Mouse (Mus musculus): ENCODE results near the gene Ablim2.

DNA sequence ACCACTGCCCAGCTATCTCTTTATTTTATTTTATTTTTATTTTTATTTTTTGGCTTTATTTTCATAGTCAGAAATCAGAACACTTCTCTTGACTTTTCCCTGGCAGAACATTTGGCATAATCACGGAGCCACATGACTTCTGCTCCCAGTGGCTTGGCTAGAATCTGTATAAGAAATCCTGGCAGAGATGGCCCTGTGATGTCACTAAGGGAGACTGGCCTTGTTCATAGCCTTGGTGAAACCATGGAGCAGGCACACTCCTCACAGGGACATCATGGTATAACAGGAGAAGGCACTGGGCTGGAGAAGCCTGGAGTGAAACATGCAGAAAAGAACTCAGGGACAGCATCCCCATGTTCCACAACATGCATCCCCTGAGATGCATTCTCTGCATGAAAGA is 7.7 kb upstream of the Ablim2 start:
- no peak for TF ChIP-seq ZC3H11A (IDR thresholded peaks at IDR 0.05; ENCODE audit: borderline replicate concordance, low read depth, low read length)
- TF ChIP-seq HCFC1 (IDR thresholded peaks at IDR 0.05; ENCODE audit: borderline replicate concordance, insufficient read depth, low read length), result no peak
- no peak for TF ChIP-seq ZNF384 (IDR thresholded peaks at IDR 0.05; ENCODE audit: low read depth, low read length)
